Mouse (Mus musculus): ENCODE results near the gene Cradd. TPM values are rescaled to one million over a fixed set of nuclear protein-coding genes. Genes with fewer than 3 reads are reported as not detected.
A peak's percentile ranks its signal among the peaks of the same experiment; 100 is the strongest.

Gene Cradd
- polyA plus RNA-seq, 2 experiments from 2014 or later = 31.3 to 34.4 TPM

- ATAC-seq = no peak
These were observed 8.7 kb upstream of the Cradd start for GRCm38 (mm10) chr10:95332596-95332995.

- ATAC-seq = no peak
These were observed 6.7 kb upstream of the Cradd start for GRCm38 (mm10) chr10:95330375-95331363.

- ATAC-seq = no peak
These were observed 6.0 kb upstream of the Cradd start for GRCm38 (mm10) chr10:95329884-95330283.

- no peak for ATAC-seq
These were observed 322 bp upstream of the Cradd start for GRCm38 (mm10) chr10:95324278-95324631.

GRCm38 (mm10) chr10:95322076-95323070 is 1.6 kb downstream of the Cradd start:
- ATAC-seq = no peak

- ATAC-seq = no peak
These were observed 4.9 kb downstream of the Cradd start for GRCm38 (mm10) chr10:95319001-95319400.

GRCm38 (mm10) chr10:95318392-95318708 is 5.6 kb downstream of the Cradd start:
- ATAC-seq = no peak

GRCm38 (mm10) chr10:95317581-95318391 is 6.1 kb downstream of the Cradd start:
- no peak for ATAC-seq

GRCm38 (mm10) chr10:95317091-95317490 is 6.8 kb downstream of the Cradd start:
- ATAC-seq = no peak

- ATAC-seq = no peak
These were observed 7.3 kb downstream of the Cradd start for GRCm38 (mm10) chr10:95316675-95317074.

- ATAC-seq = no peak
These were observed 8.0 kb downstream of the Cradd start for GRCm38 (mm10) chr10:95315801-95316474.

- no peak for ATAC-seq
These were observed 8.6 kb downstream of the Cradd start for GRCm38 (mm10) chr10:95315321-95315720.

GRCm38 (mm10) chr10:95314019-95314418 is 9.9 kb downstream of the Cradd start:
- no peak for ATAC-seq

GRCm38 (mm10) chr10:95313524-95313923 is 10.4 kb downstream of the Cradd start:
- peak; percentile 97 for ATAC-seq

- ATAC-seq = no peak
These were observed 13.1 kb downstream of the Cradd start for GRCm38 (mm10) chr10:95310688-95311441.

- ATAC-seq = no peak
These were observed 14.3 kb downstream of the Cradd start for GRCm38 (mm10) chr10:95309412-95310322.

GRCm38 (mm10) chr10:95308991-95309390 is 14.9 kb downstream of the Cradd start:
- no peak for ATAC-seq

- ATAC-seq = no peak
These were observed 16.0 kb downstream of the Cradd start for GRCm38 (mm10) chr10:95307916-95308315.

GRCm38 (mm10) chr10:95306824-95307552 is 16.9 kb downstream of the Cradd start:
- ATAC-seq = no peak
